Mouse (Mus musculus) cerebellum, postnatal 10 days (tissue): ENCODE results near the gene Dock3.

Experiments
- DNase-seq, 2 experiments: peaks; one replicate each; pipeline ENCODE4 v3.0.0; 2021; ENCODE audit warnings: mixed read lengths in 2 of 2

Gene Dock3

DNA sequence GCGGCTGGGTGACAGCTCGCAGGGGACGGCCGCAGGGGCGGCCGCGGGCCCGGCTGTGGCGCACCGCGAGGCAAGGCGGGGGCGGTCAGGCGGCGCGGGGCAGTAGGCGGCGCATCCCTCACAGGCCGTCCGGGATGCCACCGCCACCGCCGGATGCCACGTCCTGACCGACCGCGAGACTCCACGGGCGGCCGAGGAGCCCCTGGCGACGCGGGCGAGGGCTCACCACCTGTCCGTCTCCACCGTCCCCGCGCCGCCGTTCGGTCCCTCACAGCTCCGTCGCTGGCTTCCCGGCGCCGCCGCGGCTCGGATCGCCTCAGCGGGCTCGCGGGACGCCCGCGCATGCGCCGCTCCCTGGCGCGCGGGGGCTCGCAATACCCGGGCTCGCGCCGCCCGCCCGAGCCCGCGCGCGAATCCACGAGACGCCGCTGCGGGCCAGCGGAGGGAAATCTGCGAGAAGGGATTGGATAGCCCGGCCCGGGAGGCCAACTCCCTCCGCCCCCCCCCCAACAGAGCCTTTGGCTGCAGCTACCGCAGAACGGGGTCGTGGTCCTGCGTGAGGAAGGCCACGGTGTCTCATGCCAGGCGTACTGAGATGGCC, at the start of gene Dock3:
Dock3 (minus strand) TSS at position 371 of the 601 bp plus-strand sequence.
- DNase-seq = peak; percentile 89 to 91

DNA sequence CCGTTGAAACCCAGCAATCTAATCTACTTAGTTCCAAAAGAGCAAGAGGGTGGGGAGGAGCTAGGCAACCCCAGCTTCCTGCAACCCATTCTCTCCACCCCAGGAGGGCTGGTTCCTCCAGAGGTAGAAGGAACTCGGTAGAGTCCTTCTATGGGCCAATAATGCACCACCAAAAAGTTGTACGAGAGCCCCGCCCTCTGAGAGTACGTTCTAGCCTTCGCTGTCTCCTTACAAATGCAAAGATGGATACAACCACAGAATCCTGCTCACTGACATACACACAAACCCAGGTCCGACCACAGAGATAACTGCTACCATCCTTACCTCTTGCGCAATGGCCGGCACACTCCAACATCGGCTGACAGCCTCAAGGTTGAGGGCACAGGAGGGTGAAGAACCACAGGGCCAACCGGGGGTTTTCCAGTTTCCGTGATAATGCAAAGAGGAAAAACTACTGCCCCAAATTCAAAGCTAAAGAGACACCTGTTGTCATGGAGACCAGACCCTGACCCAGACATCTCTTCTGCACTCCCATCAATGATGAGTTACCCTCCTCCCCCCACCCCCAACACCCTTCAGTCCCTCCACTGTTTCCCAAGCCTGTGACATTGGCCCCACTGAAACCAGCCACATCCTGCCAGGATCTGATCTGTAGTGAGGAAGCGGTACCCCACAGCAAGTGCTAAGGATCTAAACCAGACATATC, 48.8 kb upstream of the Dock3 start:
- DNase-seq = no peak

DNA sequence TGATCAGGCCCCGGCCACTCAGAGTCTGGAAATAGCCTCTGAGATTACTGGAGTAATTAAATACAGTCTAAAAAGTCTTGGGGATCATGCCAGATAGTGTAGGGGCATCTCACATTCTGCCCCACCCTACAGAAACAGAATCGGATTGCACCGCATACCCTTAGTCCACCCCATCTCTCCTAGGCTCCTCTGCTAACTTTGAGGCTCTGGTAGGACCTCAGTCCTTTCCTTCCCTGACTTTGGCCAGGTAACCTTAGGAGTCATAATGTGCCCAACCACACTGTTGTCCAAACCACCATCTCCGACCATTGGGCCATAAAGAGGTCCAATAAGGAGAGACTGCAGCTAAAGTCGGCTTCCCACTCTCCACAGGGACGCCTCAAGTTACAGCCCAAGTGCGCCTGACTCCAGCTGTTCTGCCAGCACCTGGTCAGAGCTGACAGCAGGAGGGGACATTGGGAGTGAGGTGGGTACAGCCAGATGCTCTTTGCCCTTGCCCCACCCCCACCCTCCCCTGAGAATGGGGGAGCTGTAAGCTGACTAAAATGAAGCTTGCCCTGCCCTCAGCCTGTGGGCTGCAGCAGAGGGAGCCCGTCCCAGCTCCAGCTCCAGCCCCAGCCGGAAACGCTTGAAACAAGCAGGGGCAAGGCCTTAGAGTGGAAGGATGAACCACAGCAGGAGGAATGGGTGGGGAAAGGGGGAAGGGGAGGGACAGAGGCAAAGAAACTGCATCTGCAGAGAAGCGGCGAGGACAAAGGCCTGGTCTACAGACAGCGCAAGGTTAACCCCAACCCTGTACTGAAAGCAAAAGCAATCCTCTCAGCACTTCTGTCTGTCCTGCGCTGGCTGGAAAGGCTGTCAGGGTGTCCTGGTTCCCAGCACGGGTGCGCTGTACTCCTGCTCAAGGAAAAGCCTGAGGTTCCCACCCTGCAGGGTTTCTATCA, 47.9 kb upstream of the Dock3 start:
- DNase-seq = no peak

DNA sequence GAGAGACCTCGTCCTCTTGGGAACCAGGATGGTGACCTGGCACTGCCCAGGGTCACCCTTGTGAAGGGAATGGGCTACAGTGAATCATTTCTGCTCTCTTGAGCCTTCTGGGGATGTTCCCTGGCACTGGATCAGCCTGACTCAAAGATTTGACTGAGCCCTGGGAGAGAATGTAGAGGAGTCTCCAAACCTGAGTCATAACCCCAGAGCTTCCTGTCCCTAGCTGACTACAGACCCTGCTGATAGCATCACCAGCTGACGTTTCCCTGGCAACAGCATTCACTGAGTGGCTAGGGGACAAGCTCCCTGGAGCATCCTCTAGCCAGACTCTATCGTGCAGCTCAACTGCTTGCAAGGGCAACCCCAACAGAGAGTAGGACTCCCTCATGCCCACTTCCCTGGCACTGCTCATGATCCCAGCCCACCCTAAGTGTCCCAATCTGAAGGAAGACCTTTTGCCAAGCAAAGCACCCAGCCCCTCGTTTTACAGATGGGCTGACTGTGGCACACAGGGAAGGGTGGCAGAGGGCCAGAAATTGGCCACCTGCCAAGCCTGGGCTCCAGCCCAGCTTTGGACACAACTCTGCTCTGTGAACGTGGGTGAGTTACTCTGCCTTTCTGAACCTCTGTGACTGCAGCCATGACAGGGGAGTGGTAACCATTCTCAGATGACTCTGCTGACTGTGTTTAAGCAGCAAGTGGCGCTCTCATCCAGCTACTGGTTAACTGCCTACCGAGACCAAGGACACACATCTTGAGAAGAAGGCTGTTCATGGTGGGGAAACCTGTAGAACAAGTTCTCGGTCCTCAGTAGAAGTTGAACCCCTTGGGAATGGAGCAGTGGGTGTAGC, 47.0 kb upstream of the Dock3 start:
- DNase-seq = peak; percentile 84 to 90

DNA sequence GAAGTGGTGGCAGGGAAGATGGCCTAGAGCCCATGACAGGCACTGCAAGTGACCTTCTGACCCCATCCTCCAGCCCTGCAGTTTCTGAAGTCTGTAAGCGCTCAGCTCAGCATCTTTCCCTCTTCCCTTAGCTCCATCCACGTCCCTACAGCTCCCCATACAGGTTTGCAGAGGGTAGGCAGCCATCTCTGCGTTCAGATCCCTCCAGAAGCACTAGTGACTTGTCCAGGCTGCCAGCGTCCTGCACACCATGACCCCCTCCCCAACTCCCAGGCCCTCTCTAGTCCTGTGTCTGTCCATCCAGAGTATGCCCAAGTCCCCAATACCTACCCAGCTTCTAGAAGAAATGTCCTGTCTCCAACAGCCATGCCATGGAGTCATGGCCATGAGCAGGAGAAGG, 46.4 kb upstream of the Dock3 start:
- peak; percentile 64 to 65 for DNase-seq

DNA sequence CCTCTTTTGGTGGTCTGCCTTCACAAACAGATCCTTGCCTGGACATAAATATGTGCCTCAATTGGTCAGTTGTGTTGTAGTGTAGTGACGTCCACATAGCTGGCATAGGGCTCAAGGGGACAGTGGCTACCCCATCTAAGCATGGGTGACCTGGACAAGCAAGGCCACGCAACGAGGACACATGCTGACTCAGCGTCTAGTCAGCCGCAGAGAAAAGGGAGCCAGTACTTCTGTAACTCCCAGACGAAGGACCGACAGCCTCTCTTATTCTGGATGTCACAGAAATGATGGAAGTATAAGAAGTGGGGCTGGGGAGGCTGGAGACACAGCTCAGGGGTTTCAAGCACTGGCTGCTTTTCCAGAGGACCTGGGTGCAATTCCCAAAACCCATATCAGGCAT, 45.9 kb upstream of the Dock3 start:
- DNase-seq = no peak

DNA sequence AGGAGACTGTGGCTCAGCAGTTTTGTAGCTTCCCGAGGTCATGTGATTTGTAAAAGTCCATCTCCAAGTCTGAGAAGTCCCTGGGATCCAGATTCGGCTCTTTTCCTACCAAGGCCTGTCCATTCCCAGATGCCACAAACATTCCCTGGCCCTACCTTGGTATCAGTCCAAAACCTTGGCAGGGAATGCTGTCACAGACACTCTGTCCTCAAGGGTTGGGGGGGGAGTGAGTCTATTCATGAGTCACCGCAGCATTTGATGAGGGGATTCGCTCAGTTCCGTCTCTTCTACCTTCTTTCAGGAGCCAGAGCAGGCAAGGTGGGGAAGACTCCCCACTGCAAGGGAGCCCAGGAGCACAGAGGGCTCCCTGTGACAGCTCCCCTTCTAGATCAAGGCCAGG, 44.0 kb upstream of the Dock3 start:
- peak; percentile 70 for DNase-seq

DNA sequence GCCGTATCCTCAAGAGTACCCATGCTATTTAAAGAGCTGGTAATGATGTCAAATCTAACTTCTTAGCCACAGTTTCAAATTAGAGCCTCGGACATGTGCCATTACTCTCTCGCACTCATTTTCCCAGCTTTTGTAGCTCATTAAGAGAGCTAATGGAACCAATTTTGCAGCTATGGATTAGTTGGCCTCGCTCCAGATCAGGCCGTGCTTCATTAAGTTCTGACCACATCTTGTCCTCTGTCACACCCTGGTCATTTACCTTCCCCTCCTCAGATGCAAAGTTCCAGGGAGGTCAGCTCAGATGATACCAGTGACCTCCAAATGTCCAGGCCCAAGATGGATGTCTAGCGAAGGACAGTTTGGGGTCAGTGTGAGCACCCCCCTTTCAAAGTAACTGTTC, 43.0 kb upstream of the Dock3 start:
- peak in 1 of 2 experiments; percentile 26 for DNase-seq

DNA sequence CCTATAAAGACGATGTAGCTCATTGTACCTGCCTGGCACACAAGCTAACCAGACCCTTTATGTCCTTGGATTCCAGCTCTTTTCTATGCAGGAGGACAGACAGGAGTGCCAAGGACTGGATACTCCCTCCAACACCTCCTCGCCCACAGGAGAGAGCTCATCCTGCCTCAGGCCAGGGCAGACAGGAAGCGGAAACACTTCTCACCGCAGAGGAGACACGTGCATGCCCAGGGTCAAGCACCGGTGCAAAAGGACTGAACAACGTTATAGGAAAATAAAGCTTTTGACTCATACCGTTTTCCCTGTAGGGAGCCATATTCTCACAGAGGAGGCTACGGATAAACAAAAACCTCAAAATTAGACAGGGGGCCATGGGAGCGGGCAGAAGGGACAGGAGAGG, 41.5 kb upstream of the Dock3 start:
- peak in 1 of 2 experiments; percentile 27 for DNase-seq

DNA sequence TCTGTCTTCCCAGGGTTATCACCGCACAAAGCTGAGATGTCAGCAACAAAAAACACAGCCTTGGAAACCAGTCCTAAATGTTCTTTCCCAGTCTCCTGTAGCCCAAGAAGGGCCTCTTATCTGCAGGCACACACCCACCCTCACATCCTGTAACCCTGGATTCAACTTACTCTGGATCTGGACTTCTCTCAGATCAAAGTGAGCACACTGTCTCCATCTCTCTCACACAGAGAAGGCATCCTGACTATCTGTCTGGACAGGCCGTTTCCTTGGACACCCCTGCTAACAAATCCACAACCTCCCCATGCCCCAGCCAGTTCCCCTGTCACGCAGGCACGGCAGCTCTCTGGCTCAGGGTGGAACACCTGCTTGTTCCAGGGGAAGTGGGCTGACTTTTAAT, 40.6 kb upstream of the Dock3 start:
- no peak for DNase-seq

DNA sequence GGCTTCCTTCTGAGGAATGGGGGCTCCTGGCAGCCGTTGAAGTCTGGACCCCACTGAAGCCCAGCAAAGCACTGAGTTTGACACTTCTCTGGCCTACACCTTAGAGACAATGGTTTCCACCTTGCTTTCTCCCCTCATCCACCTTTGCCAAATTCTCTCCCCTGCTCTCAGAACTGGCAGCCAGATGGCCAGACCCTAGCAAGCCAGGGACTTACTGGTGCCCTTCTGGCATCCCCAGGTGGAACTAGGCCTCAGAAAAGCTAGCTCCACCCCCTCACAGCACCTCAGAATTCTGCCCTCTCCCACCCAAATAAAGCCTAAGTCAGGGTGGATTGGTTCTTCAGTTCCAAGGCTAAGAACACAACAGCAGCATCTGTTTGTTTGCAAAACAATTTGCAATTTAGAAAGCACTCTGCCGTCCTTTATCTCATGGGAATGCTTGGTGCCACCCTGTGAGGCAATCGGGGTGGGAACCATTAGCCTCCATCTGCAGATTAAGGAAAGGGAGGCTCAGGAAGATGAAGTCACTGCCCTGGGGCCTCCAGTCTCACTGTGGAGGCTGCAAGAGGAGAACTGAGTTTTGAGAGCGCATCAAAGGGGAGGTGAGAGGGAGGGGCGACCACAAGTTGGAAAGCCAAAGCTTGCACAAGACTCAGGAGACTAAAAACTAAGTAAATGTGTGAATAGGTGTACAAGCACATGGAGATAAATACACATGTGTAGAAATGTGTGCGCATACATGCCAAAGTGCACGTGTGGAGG, 39.6 kb upstream of the Dock3 start:
- peak; percentile 35 to 58 for DNase-seq

DNA sequence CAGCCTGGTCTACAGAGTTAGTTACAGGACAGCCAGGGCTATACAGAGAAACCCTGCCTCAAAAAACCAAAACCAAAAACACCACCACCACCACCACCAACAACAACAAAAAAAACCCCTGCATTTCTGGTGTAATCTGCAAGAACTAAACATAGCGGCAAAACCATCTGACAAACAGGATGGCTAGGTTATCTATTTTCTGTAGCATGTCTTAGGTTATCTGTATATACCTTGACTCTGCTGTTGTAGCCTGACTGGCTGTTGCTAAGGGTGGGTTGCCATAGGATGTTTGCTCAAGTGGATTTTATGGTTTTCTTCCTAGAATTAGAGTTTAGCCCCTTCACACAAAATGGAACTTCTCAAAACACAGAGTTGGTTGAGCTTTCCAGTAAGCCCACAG, 38.1 kb upstream of the Dock3 start:
- DNase-seq = no peak

DNA sequence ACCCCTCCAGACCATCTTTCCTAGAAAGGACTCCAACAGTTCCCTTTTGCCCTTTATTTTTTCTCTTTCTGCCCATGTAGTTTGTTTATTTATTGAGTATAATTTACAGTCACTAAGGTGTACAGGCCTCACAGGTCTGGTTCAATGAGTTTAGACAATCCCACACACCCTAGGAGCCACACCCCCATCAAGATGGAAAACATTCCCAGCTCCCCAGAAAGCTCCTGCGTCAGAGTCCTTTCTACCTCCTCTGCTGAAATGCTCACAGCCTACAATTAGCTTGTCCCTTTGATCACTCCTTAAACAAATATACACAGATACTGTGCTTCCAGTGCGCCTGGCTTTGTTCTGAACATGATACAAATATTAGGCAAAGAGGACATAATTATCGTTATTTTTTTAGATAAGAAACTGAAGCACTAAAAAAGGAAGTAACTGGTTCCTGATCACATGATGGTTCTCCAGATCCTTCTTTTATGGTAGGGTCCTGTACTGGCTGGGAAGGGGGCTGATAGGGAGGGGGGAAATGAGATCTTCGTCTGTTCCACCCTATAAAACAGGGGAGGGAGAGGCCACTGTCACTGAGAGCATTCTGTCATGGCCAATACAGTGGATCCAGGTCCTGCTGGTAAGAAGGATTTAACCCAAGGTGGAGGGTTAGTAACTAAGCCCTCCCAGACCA, 36.2 kb upstream of the Dock3 start:
- DNase-seq = no peak

DNA sequence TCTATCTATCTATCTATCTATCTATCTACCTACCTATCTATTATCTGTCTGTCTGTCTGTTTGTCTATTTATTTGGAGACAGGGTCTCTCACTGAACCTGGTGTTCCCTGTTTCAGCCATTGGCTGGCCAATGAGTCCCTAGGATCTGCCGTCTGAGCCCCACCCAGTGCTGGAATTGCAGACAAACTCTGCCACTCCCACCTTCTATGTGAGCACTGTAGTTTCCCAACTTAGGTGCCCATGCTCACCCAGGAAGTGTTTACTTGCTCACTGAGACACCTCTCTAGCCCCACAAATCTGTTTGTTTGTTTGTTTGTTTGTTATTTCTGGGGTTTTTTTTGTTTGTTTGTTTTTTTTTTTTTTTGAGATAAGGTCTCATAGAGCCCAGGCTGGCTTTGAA, 35.3 kb upstream of the Dock3 start:
- DNase-seq = no peak

DNA sequence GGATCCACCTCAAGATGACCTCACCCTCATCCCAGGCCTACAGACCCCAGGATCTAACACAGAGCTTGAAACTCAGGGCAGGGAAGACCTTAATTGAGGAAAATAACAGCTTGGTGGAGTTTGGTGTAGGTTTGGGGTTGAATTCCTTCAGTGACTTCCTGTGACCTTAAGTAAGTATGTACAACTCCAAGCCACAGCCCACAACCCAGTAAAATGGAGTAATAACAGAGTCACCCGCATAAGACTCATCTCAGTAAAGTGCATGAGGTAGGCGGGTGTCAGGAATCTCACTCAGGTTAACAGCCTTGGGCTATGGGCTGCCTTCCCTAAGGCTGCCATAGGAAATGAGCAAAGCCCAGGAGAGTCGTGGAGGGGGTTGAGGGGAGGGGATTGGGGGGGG, 33.0 kb upstream of the Dock3 start:
- no peak for DNase-seq

DNA sequence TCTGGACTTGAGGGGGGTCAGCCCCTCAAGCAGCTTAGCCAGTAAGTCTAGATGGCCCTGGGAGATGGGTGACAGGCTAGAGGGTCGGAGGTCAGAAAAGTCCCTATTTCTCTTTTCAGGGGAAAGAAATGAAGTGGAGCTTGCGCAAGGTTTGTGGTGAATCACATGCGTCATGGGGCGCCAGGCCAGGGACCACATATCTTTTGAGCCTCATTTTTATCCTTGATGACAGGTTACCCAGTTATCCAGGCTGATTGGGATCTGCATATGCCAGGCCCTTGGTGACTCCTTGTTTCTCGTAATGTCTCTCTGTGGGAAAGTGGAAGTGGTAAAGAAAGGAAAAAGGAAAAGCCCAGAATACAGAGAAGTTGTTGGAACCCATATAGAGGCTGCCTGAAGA, 32.2 kb upstream of the Dock3 start:
- no peak for DNase-seq

DNA sequence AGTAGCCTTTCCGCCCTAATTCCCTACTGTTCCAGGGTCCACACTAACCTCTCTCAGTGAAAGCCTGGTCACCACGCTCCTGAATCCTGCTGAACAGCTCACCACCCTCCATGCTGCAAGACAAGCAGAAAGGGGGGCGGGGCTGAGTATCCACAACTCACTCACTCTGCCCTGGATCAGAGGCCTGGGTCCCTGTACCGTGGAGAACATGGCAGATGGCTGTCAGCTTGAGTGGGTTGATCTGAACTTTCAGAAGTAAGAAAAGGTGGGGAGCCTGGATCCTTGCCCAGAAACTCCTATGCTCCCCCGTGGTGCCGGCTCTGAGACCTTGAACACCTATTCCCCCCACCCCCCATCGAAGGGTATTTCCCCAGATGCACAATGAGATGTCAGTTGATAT, 30.7 kb upstream of the Dock3 start:
- DNase-seq = peak; percentile 40 to 53

DNA sequence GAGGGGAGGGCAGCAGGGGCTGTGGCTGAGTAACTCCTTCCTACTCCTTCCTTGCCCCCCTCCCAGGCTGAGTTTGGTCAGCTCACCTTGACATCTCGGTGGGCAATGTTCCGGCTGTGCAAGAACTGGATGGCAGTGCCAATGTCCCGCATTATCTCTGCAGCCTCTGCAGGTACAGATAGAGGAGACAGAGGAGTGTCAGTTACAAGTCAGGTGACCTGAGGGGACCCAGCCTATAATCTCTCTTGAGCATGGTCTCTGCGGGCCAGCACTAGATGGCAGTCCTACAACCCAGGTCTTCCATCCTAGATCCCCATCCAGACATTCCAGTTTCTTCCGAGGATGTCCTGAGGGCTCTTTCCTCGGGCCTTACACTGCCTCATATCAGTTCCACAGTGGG, 30.1 kb upstream of the Dock3 start:
- peak in 1 of 2 experiments; percentile 10 for DNase-seq

DNA sequence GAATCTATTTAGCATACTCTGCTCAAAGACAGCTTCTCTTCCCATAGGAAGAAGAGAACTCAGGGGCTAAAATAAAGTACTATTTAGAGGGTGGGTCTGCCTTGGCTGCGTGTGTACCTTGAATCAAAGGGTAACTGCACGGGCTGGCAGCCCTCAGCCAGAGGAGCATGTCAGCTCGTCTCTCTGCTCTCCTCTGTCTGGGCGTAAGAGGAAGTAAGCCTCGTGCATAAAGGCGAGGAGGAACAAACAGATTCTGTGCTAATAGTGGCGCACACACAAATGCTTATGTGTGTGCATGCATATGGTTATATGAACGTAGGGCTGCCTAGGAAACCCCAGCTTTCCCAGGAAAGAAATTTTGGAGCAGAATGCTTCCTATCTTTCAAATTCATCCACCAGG, 29.1 kb upstream of the Dock3 start:
- DNase-seq = peak in 1 of 2 experiments; percentile 20

DNA sequence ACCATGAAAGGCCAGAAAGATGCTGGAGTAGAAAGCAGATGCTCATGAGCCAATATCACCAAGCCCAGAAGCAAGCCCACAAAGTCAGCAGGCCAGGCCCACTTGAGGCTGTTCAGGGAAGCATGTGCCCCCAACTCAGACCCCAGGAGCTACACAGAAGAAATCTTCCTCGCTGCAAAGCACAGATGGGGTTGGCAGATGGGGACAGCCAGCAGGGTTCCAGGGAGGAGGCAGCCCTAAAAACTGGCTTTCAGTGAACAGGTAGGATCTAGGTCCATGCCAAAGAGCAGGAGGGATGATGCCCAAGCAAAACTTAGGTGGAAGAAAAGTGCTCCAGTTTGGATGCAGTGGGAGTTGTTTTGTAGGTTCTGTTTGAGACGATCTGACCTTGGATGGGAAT, 28.7 kb upstream of the Dock3 start:
- DNase-seq = peak; percentile 64 to 70

DNA sequence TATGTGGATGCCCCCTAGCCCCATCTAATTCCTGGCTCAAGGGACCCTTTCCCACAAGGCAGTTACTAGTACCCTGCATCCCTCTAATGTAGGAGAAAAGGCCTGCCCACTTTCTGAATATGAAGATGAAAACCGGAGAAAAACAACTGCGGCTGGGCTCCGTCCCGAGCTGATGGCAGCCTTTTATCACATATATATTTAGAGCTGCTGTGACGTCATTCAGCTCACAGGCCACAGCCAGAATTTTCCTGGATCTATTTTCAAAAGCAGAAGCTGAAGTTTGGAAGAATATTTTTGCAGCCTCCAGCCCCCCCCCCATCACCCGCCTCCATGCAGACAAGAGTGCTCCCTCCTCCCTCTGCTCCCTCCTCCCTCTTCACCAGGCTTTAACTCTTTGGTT, 27.9 kb upstream of the Dock3 start:
- no peak for DNase-seq
